Mouse (Mus musculus): ENCODE results near the gene Vars. TPM values are rescaled to one million over a fixed set of nuclear protein-coding genes. Genes with fewer than 3 reads are reported as not detected.
"Not testable (repeated sequence)": the region's sequence is repeated elsewhere in the genome, so short reads cannot be mapped to it uniquely, and the experiment has no call there.

The Vars gene
- polyA plus RNA-seq, 1 experiment from 2014 or later = 68.7 TPM

- 90% methylated on average over 7 of the region's 7 CpGs for WGBS
- no peaks in the 10 kb centered on the region for H3K9me3 ChIP-seq
Observed at GRCm38 (mm10) chr17:35031880-35032279, 31.1 kb downstream of the Vars start.

GRCm38 (mm10) chr17:35032323-35032870 lies 31.6 kb downstream of the Vars start:
- Histone ChIP-seq H3K36me3 (no peaks in the 10 kb centered on the region), H3K9ac (no peak overlapping the region), H3K9me3 (no peaks in the 10 kb centered on the region), H3K4me1 (replicated peaks) (peaks cover 10% of the 10 kb centered on the region), H3K4me3 (no peak overlapping the region), H3K27ac (replicated peaks) (no peak overlapping the region), H3K4me2 (no peak overlapping the region), H3K27me3 (no peaks in the 10 kb centered on the region)
- 71% methylated on average over 8 of the region's 8 CpGs for WGBS
- ATAC-seq (ENCODE audit: low FRiP score, low read depth) = no peak

More at GRCm38 (mm10) chr17:35031880-35032279, 31.1 kb downstream of the Vars start:
- Histone ChIP-seq H3K27ac (replicated peaks) (no peak overlapping the region), H3K4me2 (no peak overlapping the region), H3K4me3 (no peak overlapping the region), H3K27me3 (no peaks in the 10 kb centered on the region), H3K4me1 (replicated peaks) (peaks cover 10% of the 10 kb centered on the region), H3K36me3 (no peaks in the 10 kb centered on the region), H3K9ac (no peak overlapping the region)
- no peak for ATAC-seq (ENCODE audit: low FRiP score, low read depth)

- H3K9ac ChIP-seq; H3K9me3 ChIP-seq; H3K27me3 ChIP-seq; ATAC-seq (ENCODE audit: low FRiP score, low read depth); H3K36me3 ChIP-seq; H3K4me3 ChIP-seq; H3K4me2 ChIP-seq; H3K27ac ChIP-seq (replicated peaks); H3K4me1 ChIP-seq (replicated peaks): not testable (repeated sequence)
- WGBS = 64% methylated on average over 1 of the region's 1 CpGs
Observed at GRCm38 (mm10) chr17:35033703-35034102, 32.9 kb downstream of the Vars start.

- H3K4me3 ChIP-seq = no peak overlapping the region
- no peaks in the 10 kb centered on the region for H3K9me3 ChIP-seq
- H3K27ac ChIP-seq (replicated peaks) = no peak overlapping the region
- peaks cover 6% of the 10 kb centered on the region for H3K4me1 ChIP-seq (replicated peaks)
- no peak for ATAC-seq (ENCODE audit: low FRiP score, low read depth)
- no peak overlapping the region for H3K9ac ChIP-seq
- no peaks in the 10 kb centered on the region for H3K36me3 ChIP-seq
- no peak overlapping the region for H3K4me2 ChIP-seq
- 85% methylated on average over 6 of the region's 6 CpGs for WGBS
- H3K27me3 ChIP-seq = no peaks in the 10 kb centered on the region
Observed at GRCm38 (mm10) chr17:35034896-35035295, 34.1 kb downstream of the Vars start.

- 91% methylated on average over 11 of the region's 11 CpGs for WGBS
- no peak overlapping the region for H3K4me3 ChIP-seq
- no peak overlapping the region for H3K9ac ChIP-seq
- H3K27me3 ChIP-seq = no peaks in the 10 kb centered on the region
- no peak overlapping the region for H3K4me2 ChIP-seq
- no peak for ATAC-seq (ENCODE audit: low FRiP score, low read depth)
- no peak overlapping the region for H3K27ac ChIP-seq (replicated peaks)
- no peaks in the 10 kb centered on the region for H3K36me3 ChIP-seq
- H3K4me1 ChIP-seq (replicated peaks) = no peaks in the 10 kb centered on the region
- no peaks in the 10 kb centered on the region for H3K9me3 ChIP-seq
Observed at GRCm38 (mm10) chr17:35039121-35039873, 38.5 kb downstream of the Vars start.

GRCm38 (mm10) chr17:35043794-35044193 lies 43.0 kb downstream of the Vars start:
- WGBS = 90% methylated on average over 4 of the region's 4 CpGs
- no peaks in the 10 kb centered on the region for H3K36me3 ChIP-seq
- ATAC-seq (ENCODE audit: low FRiP score, low read depth) = no peak

GRCm38 (mm10) chr17:35044904-35045806 lies 44.4 kb downstream of the Vars start:
- Histone ChIP-seq H3K36me3 (no peaks in the 10 kb centered on the region), H3K9ac (no peak overlapping the region), H3K27me3 (no peaks in the 10 kb centered on the region), H3K9me3 (no peaks in the 10 kb centered on the region), H3K4me2 (peak overlapping the region; percentile 98), H3K4me3 (peak overlapping the region; percentile 63; the same call in 1 of the 2 replicates), H3K27ac (replicated peaks) (no peak overlapping the region), H3K4me1 (replicated peaks) (peaks cover 19% of the 10 kb centered on the region)
- no peak for ATAC-seq (ENCODE audit: low FRiP score, low read depth)
- 84% methylated on average over 7 of the region's 7 CpGs for whole genome bisulfite sequencing

More at GRCm38 (mm10) chr17:35043794-35044193, 43.0 kb downstream of the Vars start:
- Histone ChIP-seq H3K27me3 (no peaks in the 10 kb centered on the region), H3K4me3 (no peak overlapping the region), H3K27ac (replicated peaks) (no peak overlapping the region), H3K9ac (no peak overlapping the region), H3K9me3 (no peaks in the 10 kb centered on the region), H3K4me2 (no peak overlapping the region), H3K4me1 (replicated peaks) (peaks cover 10% of the 10 kb centered on the region)

GRCm38 (mm10) chr17:35045807-35046680 lies 45.3 kb downstream of the Vars start:
- peak; percentile 84 for ATAC-seq (ENCODE audit: low FRiP score, low read depth)
- H3K4me1 ChIP-seq (replicated peaks) = peaks cover 19% of the 10 kb centered on the region
- H3K4me2 ChIP-seq = peak overlapping the region; percentile 98
- no peaks in the 10 kb centered on the region for H3K9me3 ChIP-seq
- H3K4me3 ChIP-seq = peak overlapping the region; percentile 63
- peak overlapping the region; percentile 71 for H3K9ac ChIP-seq
- no peaks in the 10 kb centered on the region for H3K36me3 ChIP-seq
- peak overlapping the region; percentile 71 for H3K27ac ChIP-seq (replicated peaks)
- H3K27me3 ChIP-seq = no peaks in the 10 kb centered on the region
- 5% methylated on average over 48 of the region's 48 CpGs for WGBS

- ATAC-seq (ENCODE audit: low FRiP score, low read depth) = peak; percentile 98
- H3K27ac ChIP-seq (replicated peaks) = peak within 1 kb of the TSS; percentile 71
- H3K9ac ChIP-seq = peak within 1 kb of the TSS; percentile 71
- no peaks in the 10 kb centered on the region for H3K9me3 ChIP-seq
- peak within 1 kb of the TSS; percentile 63 for H3K4me3 ChIP-seq
- peak within 1 kb of the TSS; percentile 98 for H3K4me2 ChIP-seq
- no peaks in the 10 kb centered on the region for H3K36me3 ChIP-seq
- peaks cover 27% of the 10 kb centered on the region for H3K4me1 ChIP-seq (replicated peaks)
- 3% methylated on average over 33 of the region's 33 CpGs for WGBS
- no peaks in the 10 kb centered on the region for H3K27me3 ChIP-seq
Observed at GRCm38 (mm10) chr17:35046681-35047455, 46.1 kb downstream of the Vars start, which contains the start of gene Msh5. Msh5 (minus strand) TSS chr17:35046745.

- Histone ChIP-seq H3K4me2 (peak overlapping the region; percentile 0; the same call in 1 of the 2 replicates), H3K27me3 (no peaks in the 10 kb centered on the region), H3K27ac (replicated peaks) (no peak overlapping the region), H3K4me3 (no peak overlapping the region), H3K9me3 (no peaks in the 10 kb centered on the region), H3K9ac (no peak overlapping the region), H3K4me1 (replicated peaks) (peaks cover 34% of the 10 kb centered on the region), H3K36me3 (no peaks in the 10 kb centered on the region)
- no peak for ATAC-seq (ENCODE audit: low FRiP score, low read depth)
- 51% methylated on average over 1 of the region's 1 CpGs for WGBS
Observed at GRCm38 (mm10) chr17:35047688-35048087, 46.9 kb downstream of the Vars start.
